Mouse (Mus musculus) kidney, adult 2 months (tissue): Measurements from ENCODE around the gene Prdm16.

Experiments used
- CTCF ChIP-seq: fragments of 200-500 bp; conservative IDR thresholded peaks from 2 replicates; pipeline ENCODE4 v1.5.1; 2011; ENCODE audit warnings: low read depth, mild to moderate bottlenecking, control low read depth, low read length, moderate library complexity, mixed read lengths; ENCODE audit not compliant: insufficient read depth, insufficient read length
- POLR2A ChIP-seq: fragments of 200-500 bp; IDR thresholded peaks from one replicate; pipeline ENCODE4 v1.6.1; 2011; ENCODE audit warnings: low read depth, low read length, control low read depth

DNA sequence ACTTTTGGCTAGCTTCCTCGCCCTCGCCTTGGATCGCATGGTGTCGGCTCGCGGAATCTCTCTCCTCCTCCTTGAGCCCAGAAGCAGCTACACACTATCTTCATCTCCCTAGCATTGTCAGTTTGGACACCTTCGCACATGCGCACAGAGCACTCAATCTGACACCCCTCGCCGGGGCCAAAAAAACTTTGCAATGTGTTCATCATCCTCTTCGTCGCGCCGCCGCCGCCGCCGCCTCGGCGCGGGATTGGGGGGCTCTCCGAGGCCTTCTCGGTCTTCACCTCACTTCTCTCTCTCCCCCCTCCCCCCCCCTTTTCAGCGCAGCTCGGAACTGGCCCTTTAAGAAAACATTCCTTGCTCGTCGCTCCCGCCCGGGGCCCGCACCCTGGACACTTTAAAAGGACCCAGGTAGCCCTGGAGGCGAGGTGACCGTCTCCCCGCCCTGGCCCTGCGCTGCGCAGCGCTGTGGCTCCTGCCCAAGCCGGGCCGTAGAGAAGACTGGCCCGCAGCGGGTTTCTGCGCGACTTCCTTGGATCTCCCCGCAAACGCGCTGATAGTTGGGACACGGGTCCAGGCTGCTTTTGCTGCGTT, at the start of gene Prdm16:
- TF ChIP-seq CTCF (no peak), POLR2A (peak; percentile 51)
